Mouse (Mus musculus) forebrain, embryonic 14.5 days (tissue): Measurements from ENCODE around the gene Atp5g3. TPM values are rescaled to one million over a fixed set of nuclear protein-coding genes. Genes with fewer than 3 reads are reported as not detected.

Source experiments
- ATAC-seq: fragments of 200-750 bp; cut with Nextera tagmentation; 2 replicates; pipeline ENCODE4 v1.8.0; 2017; ENCODE audit warnings: mild to moderate bottlenecking, moderate library complexity
- DNase-seq: peaks from one replicate; pipeline ENCODE4 v3.0.0-alpha.2; 2015; ENCODE audit warnings: low spot score
- H3K27ac ChIP-seq: fragments of 300-500 bp; sonication (generic); 2 replicates; pipeline ENCODE4 v1.5.1; 2014; ENCODE audit warnings: low read depth, mild to moderate bottlenecking, control low read depth, low read length, moderate library complexity
- H3K27me3 ChIP-seq: fragments of 300-500 bp; sonication (generic); replicated peaks from 2 replicates; pipeline ENCODE4 v1.6.1; 2014; ENCODE audit warnings: low read length, control low read depth, mixed read lengths; ENCODE audit not compliant: control insufficient read depth, insufficient read depth
- H3K36me3 ChIP-seq: fragments of 300-500 bp; sonication (generic); 2 replicates; pipeline ENCODE4 v1.6.1; 2014; ENCODE audit warnings: low read length, control low read depth; ENCODE audit not compliant: control insufficient read depth, insufficient read depth
- H3K4me1 ChIP-seq: fragments of 300-500 bp; sonication (generic); 2 replicates; pipeline ENCODE4 v1.6.1; 2014; ENCODE audit warnings: antibody characterized with exemption, low read length, control low read depth; ENCODE audit not compliant: control insufficient read depth, insufficient read depth
- H3K4me2 ChIP-seq: fragments of 300-500 bp; sonication (generic); 2 replicates; pipeline ENCODE4 v1.6.1; 2014; ENCODE audit warnings: mild to moderate bottlenecking, control low read depth, low read length
- H3K4me3 ChIP-seq: fragments of 300-500 bp; sonication (generic); 2 replicates; pipeline ENCODE4 v1.5.1; 2014; ENCODE audit warnings: low read depth, low read length, control low read depth
- H3K9ac ChIP-seq: fragments of 300-500 bp; sonication (generic); 2 replicates; pipeline ENCODE4 v1.6.1; 2014; ENCODE audit warnings: mild to moderate bottlenecking, low read length, control low read depth, moderate library complexity
- H3K9me3 ChIP-seq: fragments of 300-500 bp; sonication (generic); replicated peaks from 2 replicates; pipeline ENCODE4 v1.6.1; 2016; ENCODE audit warnings: low read length, control low read depth, mixed read lengths; ENCODE audit not compliant: control insufficient read depth
- WGBS: fragments of 180-500 bp; shearing (Covaris S2); extraction: QIAGEN DNeasy Blood & Tissue Kit; methylation state at CpG from one replicate; pipeline ENCODE4 v1.1.7; 2014; 5-methylcytosine and 5-hydroxymethylcytosine counted together
- polyA plus RNA-seq: library from polyadenylated mRNA; unstranded; fragments of >200 nt; fragmentation: Nextera tagmentation; extraction: Ambion mirVana; gene quantifications from 2 replicates; pipeline ENCODE4 v1.2.1, GENCODE M21; 2014

Gene Atp5g3
- polyA plus RNA-seq, 1 experiment from 2014 or later, result 1,033 TPM

DNA sequence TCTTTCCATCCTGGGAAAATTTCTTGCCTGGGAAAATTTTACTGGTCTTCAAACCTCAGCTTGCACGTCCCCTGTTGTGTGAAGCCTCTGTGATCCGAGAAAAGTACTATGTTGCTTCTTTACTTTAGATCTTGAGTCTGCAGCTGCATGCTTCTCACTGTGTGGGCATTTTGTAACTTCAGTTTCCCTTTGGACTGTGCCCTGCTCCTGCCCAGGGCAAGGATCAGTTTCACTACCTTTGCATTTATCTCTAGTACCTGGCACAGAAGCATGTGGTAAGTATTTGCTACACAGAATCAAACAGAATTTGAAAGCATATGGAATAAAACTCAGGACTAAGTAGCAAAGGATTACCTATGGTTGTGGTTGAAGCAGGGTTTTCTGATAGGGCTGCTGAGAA, 27.8 kb upstream of the Atp5g3 start:
- Histone ChIP-seq H3K27me3 (no peaks in the 10 kb centered on the region), H3K4me2 (no peak overlapping the region), H3K9ac (no peak overlapping the region), H3K36me3 (no peaks in the 10 kb centered on the region), H3K4me1 (no peaks in the 10 kb centered on the region; the same call in 1 of the 2 replicates), H3K4me3 (no peak overlapping the region), H3K27ac (no peak overlapping the region), H3K9me3 (no peaks in the 10 kb centered on the region)
- WGBS, result 82% methylated on average over 2 of the region's 2 CpGs
- ATAC-seq, result no peak
- DNase-seq, result no peak

DNA sequence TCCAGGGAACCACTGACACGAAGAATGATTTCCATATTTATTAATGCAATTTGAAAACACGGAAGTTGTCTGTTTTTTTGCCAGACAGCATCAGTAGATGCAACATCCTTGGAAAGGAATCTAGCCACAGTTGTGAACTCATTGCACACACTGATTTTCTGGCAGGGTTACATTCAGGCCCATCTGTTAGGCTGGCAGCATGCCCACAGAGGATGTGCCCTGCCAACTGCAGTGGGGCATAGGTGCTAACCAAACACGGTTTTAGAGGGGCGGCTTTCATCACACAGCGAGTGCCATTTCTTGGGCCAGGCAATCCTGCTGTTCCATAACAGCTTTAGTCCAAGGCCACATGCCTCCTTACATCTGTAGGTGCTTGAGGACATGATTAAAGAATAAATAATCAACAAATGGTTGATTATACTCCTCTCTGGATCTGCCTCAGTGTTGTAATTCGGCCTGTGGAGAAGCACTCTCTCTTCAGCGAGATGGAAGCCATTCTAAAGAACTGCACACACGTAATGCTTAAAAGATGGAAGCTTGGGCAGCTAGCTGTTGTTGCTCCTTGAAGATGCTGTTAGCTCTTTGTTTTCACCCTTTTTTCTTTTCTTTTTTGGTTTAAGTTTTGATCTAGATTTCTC, 21.7 kb upstream of the Atp5g3 start:
- no peak overlapping the region for H3K27ac ChIP-seq
- no peak overlapping the region for H3K9ac ChIP-seq
- H3K36me3 ChIP-seq, result no peaks in the 10 kb centered on the region
- peak; percentile 89 for ATAC-seq
- WGBS, result 47% methylated on average over 8 of the region's 8 CpGs
- H3K27me3 ChIP-seq, result no peaks in the 10 kb centered on the region
- no peak overlapping the region for H3K4me3 ChIP-seq
- DNase-seq, result peak; percentile 89
- H3K9me3 ChIP-seq, result no peaks in the 10 kb centered on the region
- H3K4me2 ChIP-seq, result no peak overlapping the region
- H3K4me1 ChIP-seq, result peaks cover 8% of the 10 kb centered on the region; the same call in 1 of the 2 replicates

DNA sequence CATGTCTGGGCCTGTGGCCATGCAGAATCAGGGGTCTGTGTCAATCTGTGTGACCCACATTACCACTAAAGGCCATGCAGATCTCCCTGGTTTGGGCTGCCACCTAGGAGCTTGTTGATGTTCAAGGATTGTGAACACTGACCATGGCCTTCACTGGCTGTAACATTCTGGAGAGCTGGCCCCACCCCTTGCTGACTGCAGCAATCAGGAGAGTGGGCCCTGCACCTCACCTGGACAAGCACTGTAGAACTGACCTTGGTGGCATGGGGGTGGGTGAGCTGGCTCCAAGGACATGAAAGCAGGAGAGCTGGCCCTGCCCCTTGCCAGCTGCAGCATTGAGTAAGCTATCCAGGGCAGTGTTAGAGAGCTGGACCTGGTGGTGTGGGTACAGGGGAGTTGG, 16.6 kb upstream of the Atp5g3 start:
- ATAC-seq, result no peak
- Histone ChIP-seq H3K4me1 (peaks cover 5% of the 10 kb centered on the region; the same call in 1 of the 2 replicates), H3K27ac (no peak overlapping the region), H3K4me3 (no peak overlapping the region), H3K27me3 (no peaks in the 10 kb centered on the region), H3K36me3 (no peaks in the 10 kb centered on the region), H3K4me2 (no peak overlapping the region), H3K9me3 (no peaks in the 10 kb centered on the region), H3K9ac (no peak overlapping the region)
- DNase-seq, result no peak

DNA sequence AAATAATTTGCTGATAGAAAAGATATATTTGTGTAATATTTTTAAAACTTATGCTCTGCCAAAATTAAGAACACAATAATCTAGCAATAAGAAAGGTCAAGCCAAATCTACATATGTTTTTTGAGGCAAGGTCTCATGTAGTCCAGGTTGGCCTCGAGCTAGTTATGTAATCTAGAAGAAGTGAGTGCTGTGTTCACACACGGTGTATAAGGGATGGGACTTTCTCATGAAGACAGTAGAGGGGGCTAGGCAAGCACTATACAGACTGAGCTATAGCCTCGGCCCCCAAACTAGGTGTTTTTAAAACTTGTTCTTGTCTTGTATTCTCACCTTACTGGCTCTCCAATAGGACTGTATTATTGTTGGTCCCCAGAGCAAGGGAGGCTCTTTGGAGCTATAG, 14.4 kb upstream of the Atp5g3 start:
- Histone ChIP-seq H3K27me3 (no peaks in the 10 kb centered on the region), H3K9ac (no peak overlapping the region), H3K9me3 (no peaks in the 10 kb centered on the region), H3K4me1 (no peaks in the 10 kb centered on the region), H3K27ac (no peak overlapping the region), H3K4me3 (no peak overlapping the region), H3K4me2 (no peak overlapping the region), H3K36me3 (no peaks in the 10 kb centered on the region)
- ATAC-seq, result peak; percentile 72
- DNase-seq, result no peak
- 76% methylated on average over 3 of the region's 3 CpGs for WGBS

DNA sequence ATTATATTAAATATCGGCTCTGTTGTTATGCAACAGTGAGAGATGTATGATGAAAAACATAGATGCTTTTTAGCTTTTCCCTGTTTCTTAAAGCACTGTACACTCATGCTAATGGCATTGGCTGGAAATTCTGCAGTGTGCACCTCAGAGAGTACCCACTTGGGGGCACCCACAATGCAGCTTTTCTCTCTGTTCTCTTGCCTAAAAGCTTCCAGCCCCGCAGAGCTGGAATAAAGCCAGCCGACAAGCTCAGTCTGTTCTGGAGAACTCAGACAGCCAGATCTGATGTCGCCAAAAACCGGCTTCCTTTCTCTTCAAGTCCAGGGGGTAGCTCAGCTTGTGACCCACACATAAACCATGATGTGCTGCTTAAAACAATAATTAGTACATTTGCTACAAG, 14.0 kb upstream of the Atp5g3 start:
- Histone ChIP-seq H3K4me1 (no peaks in the 10 kb centered on the region), H3K4me2 (no peak overlapping the region), H3K27me3 (no peaks in the 10 kb centered on the region), H3K36me3 (no peaks in the 10 kb centered on the region), H3K27ac (no peak overlapping the region), H3K9ac (no peak overlapping the region), H3K9me3 (no peaks in the 10 kb centered on the region), H3K4me3 (no peak overlapping the region)
- peak; percentile 93 for ATAC-seq
- DNase-seq, result peak; percentile 97
- 16% methylated on average over 5 of the region's 5 CpGs for WGBS

DNA sequence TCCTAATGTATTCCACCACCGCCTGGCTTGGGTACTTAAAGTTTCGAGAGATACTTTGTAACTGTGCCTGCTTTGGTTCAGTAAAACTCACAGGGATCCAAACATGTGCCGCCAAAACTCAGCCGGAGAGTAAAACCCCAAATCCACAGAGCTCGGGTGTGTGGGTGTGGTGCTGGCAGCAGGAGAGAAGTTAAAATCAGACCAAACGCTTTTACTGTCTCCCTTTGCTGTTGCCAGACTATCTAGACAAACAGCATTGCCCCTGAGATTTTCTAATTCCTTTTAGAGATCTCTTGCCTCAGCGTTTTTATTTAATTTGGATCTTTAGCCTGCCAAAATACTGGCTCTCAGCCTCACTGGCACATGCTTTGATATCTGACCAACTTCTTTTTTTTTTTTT, 8.5 kb upstream of the Atp5g3 start:
- no peaks in the 10 kb centered on the region for H3K4me1 ChIP-seq
- no peak overlapping the region for H3K4me3 ChIP-seq
- no peak overlapping the region for H3K27ac ChIP-seq
- H3K36me3 ChIP-seq, result no peaks in the 10 kb centered on the region
- H3K9ac ChIP-seq, result no peak overlapping the region
- ATAC-seq, result no peak
- no peaks in the 10 kb centered on the region for H3K9me3 ChIP-seq
- H3K27me3 ChIP-seq, result no peaks in the 10 kb centered on the region
- no peak overlapping the region for H3K4me2 ChIP-seq
- WGBS, result 75% methylated on average over 7 of the region's 7 CpGs
- DNase-seq, result no peak

DNA sequence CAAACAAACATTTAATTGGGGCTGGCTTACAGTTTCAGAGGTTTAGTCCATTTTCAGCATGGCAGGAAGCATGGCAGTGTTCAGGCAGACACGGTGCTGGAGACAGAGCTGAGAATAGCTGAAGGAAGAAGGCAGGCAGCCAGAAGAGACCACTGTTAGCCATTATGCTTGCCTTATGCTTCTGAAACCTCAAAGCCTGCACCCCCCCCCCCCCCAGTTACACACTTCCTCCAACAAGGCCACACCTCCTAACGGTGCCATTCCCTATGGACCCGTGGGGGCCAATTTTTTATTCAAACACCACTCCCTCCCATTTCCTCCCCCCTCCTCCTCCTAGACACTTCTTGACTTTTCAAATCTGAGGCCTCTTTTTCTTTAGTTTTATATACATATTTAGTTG, 1.1 kb upstream of the Atp5g3 start:
- Histone ChIP-seq H3K4me3 (no peak overlapping the region), H3K27me3 (no peaks in the 10 kb centered on the region), H3K36me3 (peaks cover 20% of the 10 kb centered on the region), H3K27ac (no peak overlapping the region), H3K4me2 (no peak overlapping the region), H3K4me1 (peaks cover 5% of the 10 kb centered on the region; the same call in 1 of the 2 replicates), H3K9ac (no peak overlapping the region), H3K9me3 (no peaks in the 10 kb centered on the region)
- no peak for ATAC-seq
- DNase-seq, result no peak
- WGBS, result 74% methylated on average over 3 of the region's 3 CpGs

DNA sequence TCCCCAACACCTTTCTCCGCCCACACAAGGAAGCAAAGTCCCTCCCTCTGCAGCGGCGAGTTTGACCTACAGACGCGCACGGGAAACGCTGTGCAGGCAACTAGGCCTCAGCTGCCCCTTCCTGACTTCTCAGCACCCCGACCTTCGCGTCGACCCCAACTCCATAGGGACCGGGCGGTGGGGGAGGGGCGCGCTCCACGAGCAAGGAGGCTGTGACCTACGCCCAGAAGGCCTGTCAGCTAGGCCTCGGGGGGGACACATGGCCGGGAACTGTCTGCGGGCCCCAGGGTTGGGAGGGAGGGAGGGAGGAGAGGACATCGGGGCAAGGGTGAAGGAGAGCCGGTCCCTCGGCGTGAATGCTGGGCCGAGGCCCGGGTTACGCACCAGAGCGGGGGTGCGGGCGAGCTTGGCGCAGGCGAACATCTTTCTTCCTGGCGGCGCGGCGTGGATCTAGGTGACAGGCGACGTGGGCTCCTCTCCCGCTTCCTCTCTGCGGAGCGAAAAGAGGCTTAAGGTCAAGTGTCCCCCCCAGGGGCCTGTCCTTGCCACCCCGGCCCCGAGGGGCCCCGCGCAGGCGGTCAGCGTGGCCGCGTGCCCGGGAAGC, 453 bp downstream of the Atp5g3 start:
- H3K4me2 ChIP-seq, result peak overlapping the region; percentile 75
- peaks cover 28% of the 10 kb centered on the region for H3K36me3 ChIP-seq
- no peaks in the 10 kb centered on the region for H3K9me3 ChIP-seq
- peak; percentile 17 for DNase-seq
- H3K4me1 ChIP-seq, result peaks cover 5% of the 10 kb centered on the region; the same call in 1 of the 2 replicates
- H3K27me3 ChIP-seq, result no peaks in the 10 kb centered on the region
- WGBS, result 1% methylated on average over 39 of the region's 50 CpGs
- peak overlapping the region; percentile 99 for H3K4me3 ChIP-seq
- H3K9ac ChIP-seq, result peak overlapping the region; percentile 99
- peak; percentile 42 for ATAC-seq
- peak overlapping the region; percentile 79 for H3K27ac ChIP-seq

DNA sequence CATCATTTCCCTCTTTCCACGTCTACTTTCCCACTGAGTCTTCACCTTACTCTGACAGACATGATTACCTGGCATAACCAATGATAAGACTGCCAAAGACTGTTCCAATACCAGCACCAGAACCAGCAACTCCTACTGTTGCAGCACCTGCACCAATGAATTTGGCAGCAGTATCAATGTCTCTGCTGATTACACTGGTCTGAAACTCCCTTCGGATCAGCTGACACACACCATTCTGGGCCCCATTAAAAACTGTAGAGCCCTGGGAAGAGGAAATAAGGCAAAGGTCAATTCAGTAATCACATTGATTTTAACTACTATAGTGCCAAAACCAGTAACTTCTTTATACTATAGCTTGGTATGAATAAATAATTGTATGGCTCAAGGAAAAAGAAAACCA, 2.0 kb downstream of the Atp5g3 start:
- Histone ChIP-seq H3K9me3 (no peaks in the 10 kb centered on the region), H3K36me3 (peaks cover 28% of the 10 kb centered on the region), H3K9ac (no peak overlapping the region), H3K27me3 (no peaks in the 10 kb centered on the region), H3K4me1 (peaks cover 5% of the 10 kb centered on the region; the same call in 1 of the 2 replicates), H3K4me2 (no peak overlapping the region), H3K27ac (no peak overlapping the region), H3K4me3 (no peak overlapping the region)
- WGBS, result 84% methylated on average over 2 of the region's 2 CpGs
- DNase-seq (no peak), ATAC-seq (no peak)
